Mouse (Mus musculus) spleen, embryonic (tissue): Measurements from ENCODE around the gene Rita1.

Experiments used
- CTCF ChIA-PET: fragments of 350-600 bp; sonication (Branson Sonifier 250); formaldehyde crosslinking; loops from one replicate; lab custom pipeline; 2022; lab: Charles Lee

The Rita1 gene

DNA sequence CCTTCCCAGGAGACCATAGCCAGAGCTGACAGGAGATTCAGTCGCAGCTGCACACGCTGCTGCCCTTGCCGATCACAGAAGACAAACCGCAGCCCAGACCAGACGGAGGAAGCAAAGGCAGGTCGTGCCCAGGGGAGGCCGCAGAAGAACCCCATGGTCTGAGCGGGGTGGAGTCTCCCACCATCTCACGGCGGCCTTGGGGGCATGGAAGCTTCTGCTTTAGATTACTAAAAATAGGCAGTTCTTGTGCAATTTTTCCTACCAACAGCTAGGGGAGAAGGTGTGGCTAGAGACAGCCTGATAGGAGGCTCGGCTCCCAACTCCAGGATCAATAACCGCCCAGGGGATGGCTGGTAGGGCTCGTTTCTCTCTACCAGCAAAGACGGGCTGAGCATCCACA, 53.6 kb downstream of the Rita1 start:
- CTCF ChIA-PET, result no interaction called here

DNA sequence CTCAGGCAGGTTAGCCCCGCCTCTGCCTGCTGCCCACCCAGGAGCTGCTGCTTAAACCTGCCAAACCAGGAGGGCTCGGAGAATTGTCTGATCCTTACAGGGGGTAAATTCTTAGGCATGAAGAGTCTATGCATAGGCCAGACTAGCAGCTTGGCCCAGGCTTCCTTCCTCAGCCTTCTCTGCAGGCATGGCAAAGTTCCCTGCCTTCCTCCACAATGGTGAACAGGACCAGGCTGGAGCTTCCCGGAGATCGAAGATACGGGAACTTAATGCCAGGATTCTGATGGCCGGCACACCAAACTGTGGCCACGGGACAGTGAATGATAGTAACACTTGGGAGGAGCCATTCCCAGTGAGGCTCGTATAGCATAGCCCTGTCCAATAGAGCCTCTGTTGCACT, 54.3 kb downstream of the Rita1 start:
- CTCF ChIA-PET, result interaction anchor here (0.5 kb wide), 1 partner anchor 201 kb away, joined by 6 read pairs; no protein-coding TSS in a partner anchor

DNA sequence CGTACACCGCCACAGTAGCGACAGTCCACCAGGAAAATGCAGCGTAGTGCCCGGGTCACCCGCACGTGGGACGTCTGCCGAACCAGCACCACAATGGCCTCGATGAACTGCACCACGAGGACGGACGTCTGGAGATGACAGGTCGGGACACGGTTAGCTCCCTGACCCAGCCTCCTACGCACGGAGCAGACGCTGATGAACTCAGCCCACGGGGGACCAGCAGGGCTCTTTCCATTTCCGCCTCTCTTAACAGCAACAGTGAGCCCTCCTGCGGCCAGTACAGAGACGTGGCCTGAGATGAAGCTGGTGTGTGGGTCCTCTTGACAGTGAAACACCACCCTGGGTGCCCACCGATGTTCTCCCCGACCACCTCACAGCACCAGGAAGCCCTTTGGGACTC, 56.5 kb downstream of the Rita1 start:
- CTCF ChIA-PET, result no interaction called here

DNA sequence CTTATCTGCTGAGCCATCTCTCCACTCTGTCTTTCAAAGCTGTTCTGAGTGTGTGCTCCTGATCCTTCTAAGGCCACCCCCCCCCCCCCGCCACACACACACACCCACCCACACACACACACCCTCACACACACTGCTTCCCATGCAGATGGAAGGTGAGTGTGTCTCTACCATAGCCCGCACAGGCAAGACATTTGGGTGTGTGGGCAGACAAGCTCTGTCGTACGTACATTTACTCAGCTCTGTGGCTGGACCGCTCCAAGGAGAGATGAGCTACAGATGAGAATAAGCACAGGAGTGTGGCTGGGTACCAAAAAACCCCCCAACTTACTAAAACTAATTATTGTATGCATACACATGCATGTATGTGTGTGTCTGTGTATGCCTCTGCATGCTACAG, 61.7 kb downstream of the Rita1 start:
- CTCF ChIA-PET, result no interaction called here

DNA sequence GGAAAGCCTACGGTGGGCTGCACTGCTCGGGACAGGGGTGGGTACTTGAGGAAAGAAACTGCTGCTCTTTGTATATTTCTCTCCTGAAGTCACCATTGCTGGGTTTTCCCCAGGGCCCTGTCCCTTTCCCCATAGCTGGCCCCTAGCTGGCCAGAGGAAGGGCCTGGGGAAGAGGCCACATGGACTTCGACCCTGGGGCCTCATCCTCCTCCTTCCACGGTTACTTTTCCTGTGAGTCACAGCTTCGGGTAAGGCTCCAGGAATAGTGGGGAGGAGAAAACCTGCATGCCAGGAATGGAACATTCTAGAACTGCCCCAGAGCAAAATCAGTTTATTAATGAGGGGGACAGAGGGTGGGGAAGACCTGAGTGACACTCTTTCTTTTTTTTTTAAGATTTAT, 62.3 kb downstream of the Rita1 start:
- CTCF ChIA-PET, result no interaction called here

DNA sequence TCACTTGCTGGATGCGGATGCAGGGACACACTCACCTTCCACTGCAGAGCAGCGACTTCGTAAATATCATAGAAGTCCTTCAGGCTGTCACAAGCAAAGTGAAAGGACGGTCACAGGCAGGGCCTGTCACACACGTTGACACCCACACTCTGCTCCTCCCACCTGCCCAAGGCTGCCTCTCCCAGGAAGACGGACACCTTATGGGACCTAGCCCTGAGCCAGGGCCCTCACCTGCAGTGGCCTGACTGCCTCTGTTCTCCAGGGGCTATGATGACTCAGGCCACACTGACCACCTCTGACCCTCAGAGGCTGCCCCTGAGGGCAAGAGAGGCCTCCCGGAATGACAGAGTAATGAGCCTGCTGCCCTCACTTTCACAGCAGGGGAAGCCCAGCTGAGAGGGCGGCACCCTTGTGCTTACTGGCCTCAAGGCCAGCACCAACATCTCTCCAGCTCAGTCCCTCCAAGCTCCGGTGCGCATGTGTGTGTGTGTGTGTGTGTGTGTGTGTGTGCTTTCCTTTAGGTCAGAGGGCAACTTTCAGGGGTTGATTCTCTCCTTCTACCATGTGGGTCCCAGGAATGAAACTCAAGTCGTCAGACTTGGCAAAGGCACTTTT, 64.0 kb downstream of the Rita1 start:
- CTCF ChIA-PET, result no interaction called here
